Mouse (Mus musculus) CD4-positive helper T cell, adult 2 months (primary cell): Measurements from ENCODE around the gene Ier2.

Source experiments
- DNase-seq: peaks from one replicate; pipeline ENCODE4 v3.0.0-alpha.2; 2012; ENCODE audit warnings: low read depth, missing footprints, low spot score

The Ier2 gene

GRCm38 (mm10) chr8:84662581-84663065 lies at the start of gene Ier2:
Gene Ier2 (minus strand): TSS chr8:84662852.
- peak; percentile 95 for DNase-seq

- no peak for DNase-seq
These were observed 49.5 kb upstream of the Ier2 start for GRCm38 (mm10) chr8:84711933-84712758.

GRCm38 (mm10) chr8:84711312-84711711 lies 48.7 kb upstream of the Ier2 start:
- DNase-seq: no peak

- DNase-seq: no peak
These were observed 47.3 kb upstream of the Ier2 start for GRCm38 (mm10) chr8:84709931-84710330.

- DNase-seq: peak; percentile 87
These were observed 46.3 kb upstream of the Ier2 start for GRCm38 (mm10) chr8:84708774-84709475.

- DNase-seq: no peak
These were observed 45.5 kb upstream of the Ier2 start for GRCm38 (mm10) chr8:84708071-84708541.

- peak; percentile 19 for DNase-seq
These were observed 44.7 kb upstream of the Ier2 start for GRCm38 (mm10) chr8:84707267-84707883.

- no peak for DNase-seq
These were observed 44.1 kb upstream of the Ier2 start for GRCm38 (mm10) chr8:84706610-84707266.

- DNase-seq: no peak
These were observed 43.3 kb upstream of the Ier2 start for GRCm38 (mm10) chr8:84705960-84706359.

- peak; percentile 24 for DNase-seq
These were observed 42.5 kb upstream of the Ier2 start for GRCm38 (mm10) chr8:84704867-84705831.

- DNase-seq: peak; percentile 81
These were observed 41.7 kb upstream of the Ier2 start for GRCm38 (mm10) chr8:84704356-84704755.

GRCm38 (mm10) chr8:84703466-84704249 lies 41.0 kb upstream of the Ier2 start:
- DNase-seq: peak; percentile 79

- no peak for DNase-seq
These were observed 40.4 kb upstream of the Ier2 start for GRCm38 (mm10) chr8:84702963-84703465.

GRCm38 (mm10) chr8:84702561-84702960 lies 39.9 kb upstream of the Ier2 start:
- DNase-seq: no peak

- DNase-seq: peak; percentile 59
These were observed 38.6 kb upstream of the Ier2 start, which contains the start of gene Lyl1 for GRCm38 (mm10) chr8:84700941-84701911. Gene Lyl1 (plus strand): TSS chr8:84701457.

GRCm38 (mm10) chr8:84700526-84700925 lies 37.9 kb upstream of the Ier2 start:
- DNase-seq: no peak

GRCm38 (mm10) chr8:84699861-84700322 lies 37.2 kb upstream of the Ier2 start:
- DNase-seq: peak; percentile 38

- no peak for DNase-seq
These were observed 36.3 kb upstream of the Ier2 start for GRCm38 (mm10) chr8:84698929-84699401.
